ENCODE assay signal across 8 mouse cellular contexts in the genomic region with DNA sequence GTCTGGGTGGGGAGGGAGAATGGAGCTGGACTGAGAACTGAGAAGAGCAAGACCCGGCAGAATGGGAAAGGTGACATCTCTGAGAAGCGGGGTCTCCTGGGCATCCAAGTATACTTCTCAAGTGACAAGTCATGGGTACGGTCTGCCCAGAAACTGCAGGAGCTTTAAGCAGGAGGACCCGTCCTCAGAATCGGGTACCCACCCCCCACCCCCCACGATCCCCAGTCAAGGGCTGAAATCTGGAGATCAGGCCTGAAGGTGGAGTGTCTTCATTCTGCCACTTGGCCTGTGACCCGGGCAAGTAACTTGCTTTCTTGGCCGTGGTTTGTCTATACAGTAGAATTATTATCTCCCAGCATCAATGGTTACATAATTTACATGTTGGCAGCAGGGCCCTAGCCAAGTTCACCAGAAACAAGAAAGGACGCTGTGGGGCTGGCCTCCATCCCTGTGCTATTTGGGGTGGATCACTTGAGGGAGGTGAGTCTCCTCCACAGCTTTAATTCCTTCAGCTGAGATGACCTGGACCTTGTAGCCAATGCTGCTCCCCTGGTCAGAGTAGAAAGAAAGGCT. TPM values are rescaled to one million over a fixed set of nuclear protein-coding genes. Genes with fewer than 3 reads are reported as not detected.
A peak's percentile ranks its signal among the peaks of the same experiment; 100 is the strongest.
DNase-seq lines count a peak whose midpoint lies in the region; ATAC-seq lines count a peak whose summit lies in the region.

No protein-coding gene starts in this region.

- peaks cover 25% of the 10 kb centered on the region for H3K4me1 ChIP-seq in heart, embryonic 12.5 days (replicated peaks)
- peaks cover 15% of the 10 kb centered on the region; the same call in 1 of the 2 replicates for H3K4me1 ChIP-seq in intestine, embryonic 14.5 days (replicated peaks; ENCODE audit: control insufficient read depth, insufficient read depth, low read length)
- H3K4me1 ChIP-seq in neural tube, embryonic 14.5 days (ENCODE audit: control insufficient read depth, insufficient read depth, low read length) = peaks cover 32% of the 10 kb centered on the region

- 9% methylated on average over 9 of the region's 9 CpGs for WGBS in heart, embryonic 12.5 days
- WGBS in intestine, embryonic 14.5 days = 13% methylated on average over 9 of the region's 9 CpGs
- 4% methylated on average over 9 of the region's 9 CpGs for WGBS in neural tube, embryonic 14.5 days

- no peak for ATAC-seq in heart, embryonic 12.5 days (ENCODE audit: insufficient number of reproducible peaks, low FRiP score)
- 0 out of 2 replicates have a peak, but pooled peaks have one; percentile 14 for ATAC-seq in intestine, embryonic 14.5 days (replicated peaks; ENCODE audit: low FRiP score, low TSS enrichment, low read depth)
- ATAC-seq in neural tube, embryonic 14.5 days (ENCODE audit: low read depth) = no peak

- H3K27me3 ChIP-seq in heart, embryonic 12.5 days (replicated peaks) = peaks cover 61% of the 10 kb centered on the region
- peaks cover 12% of the 10 kb centered on the region for H3K27me3 ChIP-seq in intestine, embryonic 14.5 days (replicated peaks; ENCODE audit: control insufficient read depth, insufficient read depth, low read length)
- H3K27me3 ChIP-seq in neural tube, embryonic 14.5 days (ENCODE audit: control insufficient read depth, insufficient read depth, low read length) = no peaks in the 10 kb centered on the region

- DNase-seq in heart, postnatal 36 days = no peak
- DNase-seq in 416B (ENCODE audit: low read depth) = peak; percentile 31
- DNase-seq in cerebellum, postnatal 25 days = peak; percentile 63 to 65
- no peak for DNase-seq in intestine, embryonic 14.5 days (ENCODE audit: low spot score)
- no peak for DNase-seq in frontal cortex, adult 2 months (ENCODE audit: extremely low spot score in 1 of 2, low spot score in 1 of 2)
- DNase-seq in left cerebral cortex, adult 11 months (ENCODE audit: low spot score) = no peak

- H3K4me3 ChIP-seq in heart, embryonic 12.5 days = peak overlapping the region; percentile 61
- H3K4me3 ChIP-seq in intestine, embryonic 14.5 days (ENCODE audit: low read depth, low read length) = peak overlapping the region; percentile 69
- peak overlapping the region; percentile 58 for H3K4me3 ChIP-seq in neural tube, embryonic 14.5 days (ENCODE audit: low read depth, low read length)

- no peaks in the 10 kb centered on the region for H3K9me3 ChIP-seq in heart, embryonic 12.5 days (replicated peaks)
- no peaks in the 10 kb centered on the region for H3K9me3 ChIP-seq in intestine, embryonic 14.5 days (ENCODE audit: control insufficient read depth, low read length)
- no peaks in the 10 kb centered on the region for H3K9me3 ChIP-seq in neural tube, embryonic 14.5 days (ENCODE audit: control insufficient read depth, low read length)

- H3K9ac ChIP-seq in heart, embryonic 12.5 days = peak overlapping the region; percentile 82
- peak overlapping the region; percentile 66 for H3K9ac ChIP-seq in intestine, embryonic 14.5 days (ENCODE audit: low read length)
- peak overlapping the region; percentile 75 for H3K9ac ChIP-seq in neural tube, embryonic 14.5 days (replicated peaks; ENCODE audit: low read depth, low read length)

- H3K27ac ChIP-seq in heart, embryonic 12.5 days (ENCODE audit: poor library complexity, severe bottlenecking) = no peak overlapping the region
- no peak overlapping the region for H3K27ac ChIP-seq in intestine, embryonic 14.5 days (ENCODE audit: low read depth)
- peak overlapping the region; percentile 71 for H3K27ac ChIP-seq in neural tube, embryonic 14.5 days (ENCODE audit: low read depth, low read length)

- peak overlapping the region; percentile 93 for H3K4me2 ChIP-seq in heart, embryonic 12.5 days
- H3K4me2 ChIP-seq in intestine, embryonic 14.5 days (ENCODE audit: low read length) = peak overlapping the region; percentile 96
- H3K4me2 ChIP-seq in neural tube, embryonic 14.5 days (ENCODE audit: low read depth, low read length) = peak overlapping the region; percentile 78

- no peaks in the 10 kb centered on the region for H3K36me3 ChIP-seq in heart, embryonic 12.5 days
- H3K36me3 ChIP-seq in intestine, embryonic 14.5 days (ENCODE audit: control insufficient read depth, insufficient read depth, low read length) = no peaks in the 10 kb centered on the region
- no peaks in the 10 kb centered on the region for H3K36me3 ChIP-seq in neural tube, embryonic 14.5 days (ENCODE audit: control insufficient read depth, insufficient read depth, low read length)

- intact Hi-C loops in heart, postnatal 36 days (cut with DNase I) = loop anchor here (2.0 kb wide), 1 partner anchor 48 kb away; no protein-coding TSS in a partner anchor

RNA-seq across cellular contexts. Expression of gene Neurod2, which starts 34.3 kb away (rescaled TPM):
- not detected in 2 replicates for polyA plus RNA-seq in heart, embryonic 12.5 days (2016; fragmentation: Nextera tagmentation; extraction: Ambion mirVana)
- total RNA-seq in heart, postnatal 36 days (2021) = not detected
- 0.05 and 0.07 TPM in 2 replicates for polyA plus RNA-seq in intestine, embryonic 14.5 days (2014; fragmentation: Nextera tagmentation; extraction: Ambion mirVana)
- 25.3 and 25.5 TPM in 2 replicates for polyA plus RNA-seq in neural tube, embryonic 14.5 days (2014; fragmentation: Nextera tagmentation; extraction: Ambion mirVana)
- polyA plus RNA-seq in frontal cortex, adult 2 months (2012; rRNA removed) = 33.9 and 34.2 TPM in 2 replicates

RNA-seq across cellular contexts. Expression of gene Ppp1r1b, which starts 53.1 kb away (rescaled TPM):
- 30.4 and 32.2 TPM in 2 replicates for polyA plus RNA-seq in heart, embryonic 12.5 days (2016; fragmentation: Nextera tagmentation; extraction: Ambion mirVana)
- 1 to 10 TPM; 4.6 to 7.0 TPM for total RNA-seq in heart, postnatal 36 days (2021)
- polyA plus RNA-seq in intestine, embryonic 14.5 days (2014; fragmentation: Nextera tagmentation; extraction: Ambion mirVana) = 21.4 and 22.6 TPM in 2 replicates
- polyA plus RNA-seq in neural tube, embryonic 14.5 days (2014; fragmentation: Nextera tagmentation; extraction: Ambion mirVana) = 1.3 and 2.4 TPM in 2 replicates
- polyA plus RNA-seq in frontal cortex, adult 2 months (2012; rRNA removed) = 104 and 156 TPM in 2 replicates

Comparison
In these comparisons a context has a peak if more than half of its experiments do, and no peak if none do; other contexts are left out.
1. DNase-seq: peak in 416B (single experiment) and cerebellum, postnatal 25 days (2 of 2); none in heart, postnatal 36 days (0 of 2), intestine, embryonic 14.5 days (single experiment), frontal cortex, adult 2 months (0 of 2) and left cerebral cortex, adult 11 months (single experiment).
2. RNA of gene Neurod2, which starts 34.3 kb away (polyA plus RNA-seq): 33.9 to 34.2 TPM in frontal cortex, adult 2 months and 25.3 to 25.5 TPM in neural tube, embryonic 14.5 days; 0.05 to 0.07 TPM in intestine, embryonic 14.5 days and not detected in heart, embryonic 12.5 days; every median in the first group is over 10 times any median in the second.
3. Peak in every context shown above with its lines, with median percentiles within 50 percentile points of each other: H3K4me2 ChIP-seq, H3K4me3 ChIP-seq and H3K9ac ChIP-seq.